Mouse (Mus musculus): ENCODE measurements at regions not wholly inside any gene's neighbourhood (a gene's known extent, or its start where the extent isn't known, plus 50 kb on each side); places are given as distances from the start of the nearest gene placed in this dataset.

GRCm38 (mm10) chr3:41359458-41359857, 196.1 kb upstream of the Jade1 start:
- no peak for DNase-seq

GRCm38 (mm10) chr3:41353021-41353420, 202.5 kb upstream of the Jade1 start:
- DNase-seq: no peak

GRCm38 (mm10) chr3:41351786-41352185, 203.7 kb upstream of the Jade1 start:
- no peak for DNase-seq

- DNase-seq: no peak
Measured at GRCm38 (mm10) chr3:41351091-41351685, 204.3 kb upstream of the Jade1 start.

- no peak for DNase-seq
Measured at GRCm38 (mm10) chr3:41350331-41350730, 205.2 kb upstream of the Jade1 start.

GRCm38 (mm10) chr3:41348795-41349194, 206.7 kb upstream of the Jade1 start:
- DNase-seq: peak; percentile 32

- DNase-seq: no peak
Measured at GRCm38 (mm10) chr3:41346863-41347262, 208.7 kb upstream of the Jade1 start.

GRCm38 (mm10) chr3:41343431-41343830, 212.1 kb upstream of the Jade1 start:
- no peak for DNase-seq

GRCm38 (mm10) chr3:41332481-41332880, 223.1 kb upstream of the Jade1 start:
- no peak for DNase-seq

GRCm38 (mm10) chr3:41330356-41330755, 225.2 kb upstream of the Jade1 start:
- DNase-seq: no peak

GRCm38 (mm10) chr3:41328828-41329227, 226.7 kb upstream of the Jade1 start:
- DNase-seq: no peak

- no peak for DNase-seq
Measured at GRCm38 (mm10) chr3:41326211-41327104, 229.1 kb upstream of the Jade1 start.

GRCm38 (mm10) chr3:41321808-41322207, 233.7 kb upstream of the Jade1 start:
- DNase-seq: no peak

- no peak for DNase-seq
Measured at GRCm38 (mm10) chr3:41319214-41319856, 236.2 kb upstream of the Jade1 start.

- peak; percentile 17 for DNase-seq
Measured at GRCm38 (mm10) chr3:41318232-41319131, 235.6 kb upstream of the Pgrmc2 start.

GRCm38 (mm10) chr3:41317170-41317569, 234.3 kb upstream of the Pgrmc2 start:
- no peak for DNase-seq

- DNase-seq: no peak
Measured at GRCm38 (mm10) chr3:41312492-41312891, 229.6 kb upstream of the Pgrmc2 start.

GRCm38 (mm10) chr3:41307400-41308028, 224.7 kb upstream of the Pgrmc2 start:
- DNase-seq: no peak

GRCm38 (mm10) chr3:41302805-41303204, 220.0 kb upstream of the Pgrmc2 start:
- DNase-seq: no peak

- no peak for DNase-seq
Measured at GRCm38 (mm10) chr3:41298776-41299175, 215.9 kb upstream of the Pgrmc2 start.

GRCm38 (mm10) chr3:41296152-41296809, 213.4 kb upstream of the Pgrmc2 start:
- no peak for DNase-seq

All from adrenal gland, adult 8-10 months (tissue).